Mouse (Mus musculus): ENCODE results near the gene Brk1. TPM values are rescaled to one million over a fixed set of nuclear protein-coding genes. Genes with fewer than 3 reads are reported as not detected.

Gene Brk1
- polyA plus RNA-seq, 2 experiments from 2014 or later, result 273 to 296 TPM

DNA sequence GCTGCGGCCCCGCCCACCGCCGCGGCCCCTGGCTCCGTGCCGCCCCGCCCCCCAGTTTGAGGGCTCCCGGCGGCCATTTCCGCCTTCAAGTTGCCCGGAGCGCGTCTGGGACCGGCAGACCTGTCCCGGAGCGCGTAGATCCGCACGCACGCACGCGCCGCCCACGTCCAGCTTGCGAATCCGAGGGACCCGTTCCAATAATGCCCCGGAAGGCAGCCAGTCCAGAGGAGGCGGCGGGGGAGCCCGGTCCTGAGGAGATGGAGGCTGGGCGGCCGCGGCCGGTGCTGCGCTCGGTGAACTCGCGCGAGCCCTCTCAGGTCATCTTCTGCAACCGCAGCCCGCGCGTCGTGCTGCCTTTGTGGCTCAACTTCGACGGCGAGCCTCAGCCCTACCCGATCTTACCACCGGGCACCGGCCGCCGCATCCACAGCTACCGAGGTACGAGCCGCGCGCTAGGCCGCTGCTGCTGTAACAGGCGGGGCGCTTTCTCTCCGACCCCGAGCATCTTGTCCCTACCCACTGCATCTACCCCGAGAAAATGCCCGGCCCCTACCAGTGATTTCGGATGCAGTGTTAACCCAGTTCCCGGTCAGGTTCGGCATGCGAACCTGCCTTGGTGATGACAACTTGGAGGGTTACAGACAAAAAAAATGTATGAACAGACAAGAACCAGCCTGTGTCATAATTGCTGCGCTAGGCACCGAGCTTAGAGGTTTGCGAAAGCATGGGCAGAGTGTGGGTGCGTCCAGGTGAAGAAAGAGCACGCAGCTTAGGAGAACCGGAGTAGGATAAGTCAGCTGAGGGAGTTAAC lies 19.6 kb downstream of the Brk1 start, which contains the start of gene Vhl:
TSS of gene Vhl (plus strand) at position 19 of the 811 bp plus-strand sequence.
- ATAC-seq, result peak; percentile 84

DNA sequence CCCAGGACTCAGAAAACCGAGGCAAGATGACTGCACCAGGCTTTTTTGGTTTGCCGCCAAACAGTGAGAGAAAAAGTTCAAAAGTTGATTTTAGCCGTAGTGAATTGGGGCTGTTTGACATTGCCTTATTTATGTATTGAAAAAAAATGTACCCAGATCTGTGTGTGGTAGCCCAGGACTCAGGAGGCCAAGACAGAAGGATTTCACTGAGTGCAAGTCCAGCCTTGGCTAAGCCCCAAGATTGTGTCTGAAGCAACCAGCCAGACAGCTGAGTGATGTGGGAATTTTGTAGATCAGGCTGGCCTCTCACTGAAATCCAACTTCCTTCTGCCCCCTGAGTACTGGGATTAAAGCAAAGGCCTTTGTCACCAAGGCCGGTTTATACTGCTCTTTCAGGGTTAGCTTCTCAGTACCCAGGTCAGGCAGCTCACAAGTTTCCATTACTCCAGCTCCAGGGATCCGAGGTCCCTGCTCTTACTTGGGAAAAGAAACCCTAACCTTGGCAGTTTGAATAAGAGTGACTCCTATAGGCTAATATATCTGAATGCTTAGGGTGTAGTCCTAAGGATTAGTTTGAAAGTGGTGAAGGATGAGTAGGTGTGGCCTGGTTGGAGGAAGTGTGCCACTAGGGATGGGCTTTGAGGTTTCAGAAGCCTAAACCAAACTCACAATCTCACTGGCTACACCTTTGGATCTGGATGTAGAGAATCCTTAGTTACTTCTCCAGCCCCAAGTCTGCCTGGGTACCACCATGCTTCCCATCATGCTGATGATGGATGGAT lies 20.6 kb downstream of the Brk1 start:
- no peak for ATAC-seq

DNA sequence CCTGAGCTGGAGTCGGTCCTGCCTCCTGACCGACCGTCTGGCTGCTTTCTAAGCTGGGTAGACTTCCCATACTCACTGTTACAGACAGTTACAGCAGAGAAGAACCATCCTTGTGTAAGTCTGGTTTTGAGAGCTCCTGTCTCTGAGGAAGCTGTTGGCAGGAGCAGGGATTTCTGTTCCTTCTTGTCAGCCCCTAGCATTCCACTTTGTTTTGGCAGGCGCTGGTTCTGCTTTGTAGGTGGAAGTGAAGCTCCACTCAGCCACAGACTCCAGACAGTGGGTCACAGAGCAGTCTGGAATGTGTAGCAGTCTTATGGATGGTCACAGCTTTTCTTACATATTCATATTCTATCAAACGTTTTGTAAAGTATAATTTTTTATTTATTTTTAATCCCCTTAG lies 25.8 kb downstream of the Brk1 start:
- ATAC-seq, result no peak

DNA sequence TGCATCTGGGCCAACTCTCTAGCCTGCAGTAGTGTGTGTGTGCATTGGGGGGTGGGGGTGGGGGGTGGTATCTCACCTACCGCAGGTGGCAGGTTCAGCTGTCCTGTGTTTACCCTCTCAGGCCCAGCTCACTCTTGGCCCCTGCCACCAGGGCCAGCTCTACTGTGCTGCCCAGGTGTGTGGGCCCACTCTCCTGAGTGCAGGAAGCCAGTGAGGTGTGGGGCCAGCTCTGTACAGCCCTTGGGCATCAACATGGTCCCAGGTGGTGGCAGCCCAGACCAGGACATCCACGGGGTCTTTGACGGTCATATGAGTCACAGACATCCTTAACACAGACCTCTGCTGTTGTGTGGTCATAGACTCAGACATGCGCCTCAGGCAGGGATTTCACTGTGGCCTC lies 28.3 kb downstream of the Brk1 start:
- no peak for ATAC-seq

DNA sequence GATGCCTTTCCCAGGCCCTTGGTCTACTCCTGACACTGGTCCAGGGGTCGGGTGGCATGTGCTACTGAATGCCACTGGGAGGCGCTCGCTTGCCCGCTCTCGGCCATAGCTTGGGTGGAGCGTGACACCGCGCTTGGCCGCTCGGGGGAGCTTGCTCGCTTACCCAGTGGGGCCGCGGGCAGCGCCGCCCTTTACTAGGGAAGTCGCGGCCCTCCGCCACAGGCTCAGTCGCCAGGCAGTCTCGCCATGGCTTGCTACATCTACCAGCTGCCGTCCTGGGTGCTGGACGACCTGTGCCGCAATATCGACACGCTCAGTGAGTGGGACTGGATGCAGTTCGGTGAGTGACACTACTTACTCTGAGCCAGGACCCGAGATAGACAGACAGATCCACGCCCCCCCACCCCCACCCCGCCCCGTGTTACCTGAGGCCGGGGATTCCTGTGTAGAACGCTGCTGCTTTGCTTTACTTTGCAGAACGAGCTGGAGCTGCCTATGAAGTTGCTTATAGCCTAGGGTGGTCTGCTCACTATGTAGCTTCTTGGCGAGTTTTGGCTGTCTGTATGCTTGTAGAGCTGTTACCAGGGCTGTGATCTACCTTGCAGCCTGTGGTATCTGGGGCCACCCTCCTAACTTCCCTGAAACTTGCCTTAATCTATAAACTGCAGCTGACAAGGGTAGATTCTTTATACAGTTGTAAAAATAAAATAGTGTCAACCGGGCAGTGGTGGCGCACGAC lies 33.9 kb downstream of the Brk1 start, which contains the start of gene Irak2:
TSS of gene Irak2 (plus strand) at position 166 of the 739 bp plus-strand sequence.
- peak; percentile 97 for ATAC-seq

DNA sequence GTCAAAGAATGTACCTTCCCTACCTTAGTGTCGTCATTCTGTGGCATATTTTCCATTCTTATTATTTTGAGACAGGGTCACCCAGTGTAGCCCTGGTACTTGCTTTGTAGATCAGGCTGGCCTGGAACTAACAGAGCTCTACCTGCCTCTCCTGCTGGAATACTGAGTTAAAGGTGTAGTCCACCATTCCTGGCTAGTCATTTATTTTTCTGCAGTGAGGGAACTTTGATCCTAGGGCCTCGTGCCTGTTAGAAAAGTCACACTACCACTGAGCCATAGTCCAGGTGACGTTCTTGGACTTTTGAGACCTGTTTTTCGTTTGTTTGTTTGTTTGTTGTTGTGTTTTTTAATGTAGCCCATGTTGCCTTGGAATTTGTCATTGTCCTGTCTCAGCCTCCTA lies 34.6 kb downstream of the Brk1 start:
- ATAC-seq, result no peak

DNA sequence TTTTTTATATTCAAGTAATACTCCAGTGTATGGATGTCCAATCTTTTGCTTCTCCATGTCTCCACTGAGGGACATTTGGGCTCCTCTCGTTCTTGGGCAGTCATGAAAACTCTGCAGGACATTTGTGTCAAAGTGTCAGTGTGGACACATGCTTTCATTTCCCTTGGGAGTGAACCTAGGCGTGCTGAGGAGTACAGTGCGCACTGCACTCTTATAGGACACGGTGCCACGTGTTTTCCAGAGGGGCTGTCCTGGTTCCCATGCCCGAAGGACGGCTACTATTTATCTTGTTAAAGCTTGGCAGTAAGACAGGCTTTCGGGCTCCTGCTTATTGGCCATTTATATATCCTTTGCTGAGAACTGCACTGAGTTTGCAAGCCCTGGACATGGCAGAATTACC lies 38.0 kb downstream of the Brk1 start:
- no peak for ATAC-seq

DNA sequence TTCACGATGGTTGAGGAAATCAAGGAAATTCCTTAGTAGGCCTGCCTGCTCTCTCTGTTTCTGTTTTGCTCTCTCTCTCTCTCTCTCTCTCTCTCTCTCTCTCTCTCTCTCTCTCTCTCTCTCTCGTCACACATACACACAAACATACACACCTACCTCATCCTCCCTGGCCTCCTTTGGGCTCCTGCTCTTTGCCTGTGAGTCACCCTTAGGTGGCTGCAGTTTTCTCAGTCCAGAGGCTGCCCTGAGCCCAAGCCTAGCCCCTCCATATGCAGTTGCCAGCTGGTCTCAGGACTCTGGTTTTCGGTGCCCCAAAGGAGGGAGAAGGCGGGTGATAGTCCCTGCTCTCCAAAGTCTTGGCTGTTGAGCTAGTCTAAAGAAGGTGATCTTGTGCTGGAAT lies 38.4 kb downstream of the Brk1 start:
- no peak for ATAC-seq

DNA sequence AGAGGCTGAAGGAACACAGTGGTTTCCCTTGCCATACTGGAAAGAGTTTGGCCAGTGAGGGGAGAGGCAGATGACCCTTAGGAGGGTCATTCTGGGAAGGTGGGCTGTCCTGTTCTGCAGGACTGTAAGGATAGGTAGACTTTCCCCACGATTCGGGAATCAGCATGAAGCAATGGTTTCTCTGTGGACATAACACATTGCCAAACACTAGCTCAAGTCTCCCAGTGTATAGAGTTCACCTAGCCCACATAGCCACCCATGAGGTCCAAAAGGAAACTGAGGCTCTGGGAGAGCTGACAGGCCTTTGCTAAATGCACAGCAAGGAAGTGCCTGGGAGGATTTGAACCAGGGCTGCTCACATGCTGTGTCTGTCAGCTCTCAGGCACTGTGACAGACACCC lies 39.4 kb downstream of the Brk1 start:
- no peak for ATAC-seq

DNA sequence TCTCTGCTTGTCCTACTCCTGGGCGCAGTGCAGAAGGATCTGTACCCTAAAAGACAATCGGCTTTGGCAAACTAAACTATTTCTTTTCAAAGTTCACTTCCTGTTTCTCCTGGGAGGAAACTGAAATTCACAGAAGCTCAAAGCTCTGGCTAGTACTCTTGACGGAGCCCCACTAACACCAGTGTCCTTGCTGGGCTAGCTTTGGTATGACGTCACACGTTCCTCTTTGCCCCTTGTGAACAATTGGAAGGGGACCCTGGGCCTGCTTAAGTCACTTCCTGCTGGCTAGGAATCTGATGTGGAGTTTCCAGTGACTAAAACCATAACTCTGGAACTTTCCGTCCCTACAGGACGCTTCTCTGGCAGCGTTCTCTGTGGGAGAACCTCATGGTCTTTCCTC lies 40.2 kb downstream of the Brk1 start:
- peak; percentile 65 for ATAC-seq

DNA sequence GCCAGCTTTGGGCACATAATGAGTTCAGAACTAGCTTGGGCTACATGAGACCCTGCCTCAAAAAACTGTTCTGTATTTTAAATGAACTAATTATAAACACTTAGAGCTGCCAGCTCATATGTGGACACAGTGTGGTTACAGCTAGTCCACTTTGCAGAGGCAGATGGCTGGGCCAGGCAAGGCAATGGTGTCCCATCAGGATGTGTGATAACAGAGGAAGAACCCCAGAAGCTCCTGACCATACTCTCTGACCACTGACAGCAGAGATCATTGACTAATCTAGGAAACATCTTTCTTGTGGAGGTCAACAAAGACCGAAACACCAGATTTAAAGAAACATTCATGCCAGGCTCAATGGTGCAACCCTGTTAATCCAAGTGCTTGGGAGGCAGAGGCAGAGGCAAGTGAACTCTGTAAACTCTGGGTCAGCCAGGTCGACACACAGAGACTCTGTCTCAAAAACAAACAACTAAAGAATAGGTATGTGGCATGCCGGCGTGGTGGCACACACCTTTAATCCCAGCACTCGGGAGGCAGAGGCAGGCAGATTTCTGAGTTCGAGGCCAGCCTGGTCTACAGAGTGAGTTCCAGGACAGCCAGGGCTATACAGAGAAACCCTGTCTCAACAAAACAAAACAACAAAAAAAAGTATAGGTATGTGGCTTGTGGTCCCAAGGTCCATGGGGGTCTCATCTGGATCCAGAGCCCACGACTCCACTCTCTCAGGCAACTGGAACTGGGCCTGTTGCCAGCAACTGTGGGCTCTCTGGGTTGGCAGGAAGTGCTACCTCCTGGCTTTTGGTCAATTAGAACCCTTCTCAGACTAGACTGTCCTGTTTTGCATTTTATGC lies 45.0 kb downstream of the Brk1 start:
- no peak for ATAC-seq

DNA sequence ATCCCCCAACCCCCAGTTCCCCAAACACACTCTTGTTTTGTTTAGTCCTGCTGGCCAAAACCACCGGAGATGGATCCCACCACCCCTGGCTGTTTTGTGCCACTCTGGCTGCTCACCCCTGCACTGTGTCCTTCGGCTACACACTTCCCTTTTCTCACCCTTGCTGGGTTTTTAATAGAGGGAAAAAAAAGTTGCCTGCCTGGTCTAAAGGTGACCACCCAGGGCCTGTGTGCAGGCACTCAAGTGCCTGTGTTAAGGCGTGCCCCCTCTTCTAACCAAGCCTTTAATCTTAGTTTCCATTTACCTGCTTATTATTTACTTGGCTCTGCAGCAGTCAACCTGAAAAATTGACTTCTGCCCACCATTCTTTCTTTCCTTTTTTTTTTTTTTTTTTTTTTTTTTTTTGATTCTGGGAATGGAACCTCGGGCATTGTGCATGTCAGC lies 45.6 kb downstream of the Brk1 start:
- ATAC-seq, result no peak

DNA sequence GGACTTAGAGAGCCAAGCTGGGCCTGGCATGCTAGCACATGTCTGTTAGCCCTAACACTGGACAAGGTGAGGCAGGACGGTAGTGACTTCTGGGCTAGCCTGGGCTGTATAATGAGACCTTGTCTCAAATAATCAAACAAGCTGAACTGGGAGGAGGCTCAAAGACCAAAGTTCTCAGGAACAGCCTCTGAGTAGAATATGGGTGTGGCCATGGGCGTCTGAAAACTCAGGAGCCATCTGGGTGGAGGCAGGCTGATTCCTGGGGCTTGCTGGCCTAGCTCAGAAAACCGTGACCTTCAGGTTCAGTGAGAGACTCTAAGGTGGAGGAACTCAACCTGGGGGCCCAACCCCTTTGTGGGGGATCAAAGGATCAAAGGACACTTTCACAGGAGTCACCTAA lies 47.1 kb downstream of the Brk1 start:
- no peak for ATAC-seq

DNA sequence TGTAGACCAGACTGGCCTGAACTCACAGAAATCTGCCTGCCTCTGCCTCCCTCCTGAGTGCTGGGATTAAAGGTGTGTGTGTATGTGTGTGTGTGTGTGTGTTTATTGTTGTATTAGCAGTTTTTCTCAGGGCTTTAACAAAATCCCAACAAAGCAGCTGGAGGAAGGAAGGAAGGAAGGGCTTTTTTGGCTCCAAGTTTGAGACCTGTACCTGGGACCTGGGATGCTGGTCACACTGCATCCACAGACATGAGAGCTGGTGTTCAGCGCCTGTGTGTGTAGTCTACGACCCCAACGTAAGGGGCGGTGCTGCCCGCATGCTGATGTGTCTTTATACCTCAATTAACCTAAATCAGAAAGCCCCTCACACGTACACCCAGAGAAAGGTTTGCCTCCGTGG lies 49.0 kb downstream of the Brk1 start:
- ATAC-seq, result no peak

DNA sequence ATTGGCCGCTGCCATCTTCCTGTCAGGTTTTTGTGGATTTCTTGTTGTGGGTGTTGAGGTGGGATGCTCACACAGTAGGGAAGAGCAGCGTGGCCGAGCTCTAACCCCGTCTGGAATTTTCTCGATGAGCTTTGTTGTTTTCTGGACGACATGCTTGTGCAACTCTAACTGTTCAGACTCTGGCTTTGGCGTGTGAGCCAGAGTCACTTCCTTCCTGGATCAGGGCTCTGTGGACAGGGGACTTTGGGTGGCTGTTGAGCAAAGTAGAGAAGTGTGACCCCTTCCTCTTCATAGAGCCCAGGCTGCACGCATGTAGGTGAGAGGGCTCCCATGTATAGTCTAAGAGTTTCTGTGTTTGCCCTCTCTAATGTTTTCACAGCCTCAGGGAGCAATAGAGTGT lies 49.5 kb downstream of the Brk1 start:
- ATAC-seq, result no peak

DNA sequence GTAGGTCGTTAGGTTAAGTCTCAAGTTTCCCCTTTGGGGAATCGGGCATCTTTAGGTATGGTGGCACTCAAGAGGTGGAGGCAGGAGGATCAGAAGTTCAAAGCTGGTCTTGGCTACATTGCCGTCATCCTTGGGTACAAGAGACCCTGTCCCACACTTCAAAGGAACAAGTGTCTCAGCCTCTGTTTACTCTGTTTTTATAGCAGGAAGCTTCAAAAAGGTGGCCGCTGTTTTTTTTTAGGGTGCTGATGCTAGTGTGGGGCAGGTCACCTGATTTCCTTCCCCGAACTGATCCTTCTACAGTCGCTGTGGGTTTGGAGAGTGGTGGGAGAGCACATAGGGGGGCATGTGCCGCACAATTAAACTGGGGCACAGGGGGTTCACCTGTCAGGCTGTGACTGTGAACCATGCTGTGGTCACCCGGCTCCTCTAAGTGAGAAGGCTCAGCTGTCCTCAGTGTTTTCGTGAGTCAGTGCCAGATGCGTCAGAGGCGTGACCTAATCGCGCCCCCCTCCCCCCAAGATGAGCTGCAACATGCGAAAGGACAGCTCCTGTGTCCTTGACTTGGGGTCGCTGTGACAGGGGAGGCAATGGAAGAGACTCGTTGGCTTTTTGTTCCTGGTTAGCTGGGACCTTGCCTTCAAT lies 50.3 kb downstream of the Brk1 start:
- ATAC-seq, result peak; percentile 64

DNA sequence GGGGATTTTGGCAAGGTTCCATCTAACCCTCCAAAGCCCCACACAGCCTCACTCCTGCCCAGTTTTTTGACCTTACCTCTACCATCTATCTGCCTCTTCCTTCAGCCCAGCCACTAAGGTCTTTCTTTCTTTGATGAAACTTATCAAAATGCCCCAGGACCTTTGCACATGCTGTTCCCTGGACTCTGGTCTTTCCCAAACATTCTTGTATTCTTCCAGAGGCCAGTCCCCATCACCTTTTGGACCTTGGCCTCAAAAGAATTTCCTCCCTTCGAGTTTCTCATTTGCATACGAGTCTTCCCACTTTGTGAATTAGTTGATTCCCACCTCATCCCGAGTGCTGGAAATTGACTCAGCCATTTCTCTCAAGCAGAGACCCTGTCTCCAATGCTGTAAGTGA lies 50.9 kb downstream of the Brk1 start:
- no peak for ATAC-seq

DNA sequence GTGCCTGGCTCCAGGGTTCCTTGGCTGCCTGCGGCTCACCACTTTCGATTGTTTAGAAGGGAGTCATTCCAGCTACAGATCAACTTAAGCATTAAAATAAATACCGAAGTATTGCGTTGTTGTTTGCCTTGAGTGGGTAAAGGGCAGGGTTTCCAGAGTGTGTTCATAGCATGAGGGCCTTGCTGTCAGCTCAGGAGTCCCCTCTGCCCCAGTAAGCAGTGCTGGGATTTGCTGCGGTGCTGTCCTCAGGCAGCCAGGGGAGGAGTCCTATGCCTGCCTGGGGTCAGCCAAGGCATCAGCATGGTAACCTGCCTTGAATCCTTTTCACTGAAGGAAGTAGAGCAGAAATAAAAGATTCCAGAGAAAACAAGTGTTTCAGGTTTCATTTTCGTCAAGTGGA lies 52.3 kb downstream of the Brk1 start:
- ATAC-seq, result no peak

DNA sequence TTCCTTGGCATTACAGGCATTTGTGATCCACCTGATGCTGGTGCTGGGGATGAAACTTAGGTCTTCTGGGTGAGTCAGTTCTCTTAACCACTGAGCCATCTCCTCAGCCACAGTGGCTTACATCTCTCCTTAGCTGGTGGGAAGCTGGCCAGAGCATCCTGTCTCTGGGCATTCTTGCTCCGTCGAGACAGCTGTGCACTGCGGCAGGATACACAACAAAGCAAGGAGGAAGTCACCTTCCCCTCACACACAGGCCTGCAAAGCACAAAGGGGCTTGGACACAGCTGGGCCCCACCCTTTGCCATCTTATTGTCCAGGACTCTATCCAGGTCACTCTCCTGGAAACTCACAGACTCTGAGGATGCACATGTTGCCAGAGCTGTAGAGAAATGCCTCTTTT lies 53.7 kb downstream of the Brk1 start:
- ATAC-seq, result no peak

DNA sequence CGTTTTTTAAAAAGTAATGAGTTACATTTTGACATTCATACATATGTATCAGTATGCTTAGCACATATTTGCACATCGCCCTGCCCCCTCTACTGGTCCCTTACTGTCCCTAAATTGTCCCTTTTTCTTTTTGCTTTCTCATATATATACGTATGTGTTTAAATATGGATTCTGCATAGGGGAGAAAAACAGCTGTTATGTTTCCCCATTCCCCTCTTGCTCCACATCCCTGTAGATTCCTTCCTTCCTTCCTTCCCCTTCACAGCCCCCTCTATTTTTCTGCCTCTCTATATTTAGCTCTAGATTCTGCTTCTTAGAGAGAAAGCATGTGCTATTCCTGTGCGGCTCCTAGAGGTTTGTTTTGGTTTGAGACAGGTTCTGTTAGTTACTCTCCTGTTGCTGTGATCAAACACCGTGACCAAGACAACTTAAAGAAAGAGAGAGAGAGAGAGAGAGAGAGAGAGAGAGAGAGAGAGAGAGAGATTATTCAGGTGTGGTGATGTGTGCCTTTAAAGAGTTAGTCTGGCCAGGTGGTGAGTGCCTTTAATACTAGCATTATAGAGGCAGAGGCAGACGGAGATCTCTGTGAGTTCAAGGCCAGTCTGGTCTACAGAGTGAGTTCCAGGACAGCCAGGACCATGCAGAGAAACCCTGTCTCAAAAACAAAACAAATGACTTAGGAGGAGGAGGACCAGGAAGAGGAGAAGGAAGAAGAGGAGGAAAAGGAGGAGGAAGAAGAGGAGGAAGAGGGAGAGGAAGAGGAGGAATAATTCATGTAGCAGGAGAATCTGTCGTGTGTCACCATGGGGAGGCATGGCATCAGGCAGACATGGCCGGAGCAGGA lies 55.3 kb downstream of the Brk1 start:
- no peak for ATAC-seq
